Mouse (Mus musculus) ES-E14 (cell line): Measurements from ENCODE around the gene Thra.

Source experiments
- CHD2 ChIP-seq: IDR thresholded peaks from 2 replicates; pipeline ENCODE4 v1.6.1; 2014; ENCODE audit warnings: mild to moderate bottlenecking, low read depth, low read length, inconsistent platforms
- HCFC1 ChIP-seq: IDR thresholded peaks from 2 replicates; pipeline ENCODE4 v1.6.1; 2012; ENCODE audit warnings: low read length, inconsistent platforms, borderline replicate concordance; ENCODE audit not compliant: insufficient read depth
- MAFK ChIP-seq: IDR thresholded peaks from 2 replicates; pipeline ENCODE4 v1.6.1; 2014; ENCODE audit warnings: mild to moderate bottlenecking, low read depth, low read length, inconsistent platforms; ENCODE audit not compliant: insufficient read depth
- ZC3H11A ChIP-seq: IDR thresholded peaks from 2 replicates; pipeline ENCODE4 v1.6.1; 2012; ENCODE audit warnings: low read depth, mild to moderate bottlenecking, inconsistent platforms, low read length, borderline replicate concordance
- ZNF384 ChIP-seq: IDR thresholded peaks from 2 replicates; pipeline ENCODE4 v1.6.1; 2012; ENCODE audit warnings: low read depth, low read length, inconsistent platforms

- TF ChIP-seq CHD2 (no peak), MAFK (no peak), ZC3H11A (no peak), HCFC1 (no peak), ZNF384 (no peak)
Observed at GRCm38 (mm10) chr11:98761939-98762338, 21.5 kb downstream of the Thra start.
